Mouse (Mus musculus) c-Kit-positive CD71-positive TER-119-positive erythroid progenitor cells, embryonic 14.5 days (primary cell): Measurements from ENCODE around the gene Kazn.

Experiments
- DNase-seq: peaks from one replicate; pipeline ENCODE4 v3.0.0-alpha.2; 2013; ENCODE audit warnings: low spot score

Kazn gene

GRCm38 (mm10) chr4:142054580-142054979, 184.6 kb downstream of the Kazn start:
- no peak for DNase-seq

- DNase-seq, result no peak
Observed at GRCm38 (mm10) chr4:142053661-142054448, 185.3 kb downstream of the Kazn start.

DNA sequence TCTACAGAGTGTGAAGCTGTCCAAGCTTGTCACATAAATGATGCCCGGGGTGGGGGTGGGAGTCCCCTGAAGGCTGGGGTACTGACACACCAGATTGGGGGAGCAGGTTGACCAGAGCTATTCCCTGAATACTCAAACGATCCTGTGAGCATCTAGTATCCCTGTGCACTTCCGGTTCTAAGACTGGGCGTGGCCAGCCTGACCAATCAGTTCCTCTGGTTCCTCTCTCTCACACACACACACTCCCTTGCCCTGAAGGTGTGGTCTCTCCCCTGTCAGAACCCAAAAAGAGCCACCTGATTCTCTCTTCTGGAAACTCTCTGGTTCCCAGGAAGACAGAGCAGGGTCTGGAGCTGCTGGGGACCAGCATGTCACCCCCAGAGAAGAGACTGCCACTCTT, 185.9 kb downstream of the Kazn start:
- no peak for DNase-seq

GRCm38 (mm10) chr4:142052391-142053132, 186.6 kb downstream of the Kazn start:
- DNase-seq, result no peak
